Mouse (Mus musculus): ENCODE measurements at regions not wholly inside any gene's neighbourhood (a gene's known extent, or its start where the extent isn't known, plus 50 kb on each side); places are given as distances from the start of the nearest gene placed in this dataset.

DNA sequence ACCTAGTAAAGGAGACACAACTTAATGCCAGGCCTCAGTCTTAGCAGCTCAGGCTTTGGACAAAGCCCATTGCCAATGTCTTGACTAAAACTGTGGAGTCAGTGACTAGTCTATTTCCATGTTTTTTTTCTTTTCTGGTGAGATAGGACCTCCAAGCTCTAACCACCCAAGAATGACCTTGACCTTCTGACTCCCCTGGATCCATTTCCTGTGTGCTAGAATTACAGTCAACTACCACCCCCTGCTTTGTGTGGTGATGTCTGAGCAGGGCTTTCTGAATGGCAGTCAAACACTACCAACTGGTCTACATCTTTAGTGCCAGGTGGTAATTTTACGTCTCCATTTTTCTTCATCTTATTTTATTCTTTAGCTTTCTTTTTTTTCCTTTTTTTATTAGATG lies 51.3 kb upstream of the Rnf138rt1 start:
- DNase-seq (ENCODE audit: low read depth, low spot score): peak; percentile 67

DNA sequence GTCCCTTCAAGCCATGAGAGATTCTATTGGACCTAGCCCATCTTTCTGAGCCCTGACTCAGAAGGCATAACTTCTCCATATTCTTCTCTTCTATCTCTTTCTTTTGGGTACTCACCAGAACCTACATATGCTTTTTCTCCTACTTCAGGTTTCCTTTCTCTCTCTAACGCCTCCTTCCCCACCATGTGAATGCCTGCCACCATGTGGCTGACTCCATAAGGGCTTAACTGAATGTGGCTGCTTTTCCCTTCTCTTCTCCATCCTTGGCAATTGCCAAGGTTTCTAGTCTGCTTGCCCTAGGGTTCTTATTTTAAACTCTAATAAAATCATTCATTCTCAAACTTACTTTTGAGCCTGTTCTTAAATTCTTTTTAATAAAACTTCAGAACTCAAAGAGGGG lies 53.7 kb upstream of the Rnf138rt1 start:
- DNase-seq (ENCODE audit: low read depth, low spot score): no peak

DNA sequence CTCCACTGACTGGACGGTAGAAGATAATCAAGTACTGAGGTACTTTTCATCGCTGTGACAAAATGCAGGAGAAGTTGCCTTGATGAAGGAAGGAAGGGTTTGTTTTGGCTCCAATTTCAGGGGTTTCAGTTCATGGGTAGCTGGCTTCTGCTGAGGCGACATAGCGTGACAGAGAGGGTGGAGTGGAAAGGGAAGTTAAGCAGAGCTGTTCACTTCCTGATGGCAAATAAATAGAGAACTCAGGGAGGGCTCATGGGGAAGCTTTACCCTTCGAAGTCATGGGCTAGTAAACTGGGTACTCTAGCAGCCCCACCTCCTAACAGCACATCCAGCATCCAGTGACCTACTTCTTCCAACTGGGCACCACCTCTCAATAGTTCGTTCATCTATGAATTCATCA lies 61.2 kb upstream of the Rnf138rt1 start:
- no peak for DNase-seq (ENCODE audit: low read depth, low spot score)

DNA sequence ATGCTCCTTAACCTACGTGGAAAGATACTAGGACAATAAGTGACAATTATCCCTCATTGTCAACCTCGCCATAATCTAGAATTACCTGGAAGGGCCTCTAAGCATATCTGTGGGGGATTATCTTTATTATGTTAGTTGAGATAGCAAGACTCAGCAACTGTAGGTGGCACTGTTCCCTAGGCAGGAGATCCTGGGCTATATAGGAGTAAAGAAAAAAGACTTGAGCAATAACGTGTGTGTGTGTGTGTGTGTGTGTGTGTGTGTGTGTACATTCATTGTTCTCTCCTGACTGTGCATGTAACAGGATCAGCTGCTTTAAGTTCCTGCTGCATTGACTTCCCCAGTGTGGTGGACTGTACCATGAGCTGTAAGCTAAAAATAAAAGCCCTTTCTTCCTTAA lies 66.3 kb upstream of the Rnf138rt1 start:
- no peak for DNase-seq (ENCODE audit: low read depth, low spot score)

DNA sequence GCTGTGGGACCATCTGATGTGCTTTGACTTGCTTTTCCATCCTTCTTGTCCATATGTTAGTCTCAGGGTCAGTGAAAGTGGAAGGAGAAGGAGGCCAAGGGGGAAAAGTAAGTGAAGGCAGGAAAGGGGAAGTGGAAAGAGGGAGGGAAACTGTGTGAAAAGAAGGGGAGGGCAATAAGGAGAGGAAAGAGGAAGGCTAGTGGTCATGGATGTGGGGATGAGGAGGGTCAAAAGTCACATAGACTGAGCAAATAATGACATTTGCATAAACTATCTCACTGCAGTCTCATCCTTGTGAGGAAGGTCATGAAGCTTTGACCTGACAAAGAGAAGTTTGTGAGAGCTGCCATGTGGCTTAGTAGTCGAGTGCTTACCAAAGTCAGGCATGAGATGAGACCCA lies 63.4 kb upstream of the Ap1s2 start:
- no peak for DNase-seq (ENCODE audit: low read depth, low spot score)

DNA sequence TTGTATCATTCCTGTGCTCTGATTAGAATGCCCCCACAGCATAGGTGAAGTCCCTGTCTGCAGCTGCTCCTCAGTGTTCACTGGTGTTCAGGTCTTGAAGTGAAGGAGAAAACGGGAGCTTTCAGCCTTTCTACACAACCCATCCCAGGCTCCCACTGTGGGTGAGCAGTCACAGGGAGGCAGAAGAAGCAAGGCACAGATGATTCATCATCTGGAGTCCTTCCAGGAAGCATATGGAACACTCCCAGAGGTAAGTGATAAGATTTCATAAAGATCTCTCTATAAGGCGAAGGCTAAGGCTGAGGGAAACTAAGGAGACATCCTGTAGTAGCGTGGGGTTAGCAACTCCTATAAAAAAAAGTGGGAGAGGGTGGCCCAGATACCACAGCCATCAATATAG lies 61.9 kb upstream of the Ap1s2 start:
- no peak for DNase-seq (ENCODE audit: low read depth, low spot score)

DNA sequence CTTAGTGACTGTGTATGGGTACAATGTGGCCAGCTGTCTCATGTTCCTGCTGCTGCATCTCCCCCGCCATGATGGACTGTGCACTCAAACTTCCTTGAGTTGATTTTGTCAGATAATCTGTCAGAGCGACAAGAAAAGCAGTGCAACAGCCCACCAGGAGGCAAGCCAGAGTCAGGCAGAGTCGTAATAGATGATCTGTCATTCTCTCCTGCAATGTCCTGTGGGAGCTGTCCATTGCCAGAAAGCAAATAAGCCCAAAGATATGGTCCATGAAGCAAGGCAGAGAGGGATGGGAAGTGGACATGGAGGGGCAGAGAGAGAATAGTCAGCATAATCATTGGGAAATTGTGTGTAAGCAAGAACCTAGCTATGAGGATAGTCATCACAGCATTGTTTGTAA lies 61.2 kb upstream of the Ap1s2 start:
- no peak for DNase-seq (ENCODE audit: low read depth, low spot score)

DNA sequence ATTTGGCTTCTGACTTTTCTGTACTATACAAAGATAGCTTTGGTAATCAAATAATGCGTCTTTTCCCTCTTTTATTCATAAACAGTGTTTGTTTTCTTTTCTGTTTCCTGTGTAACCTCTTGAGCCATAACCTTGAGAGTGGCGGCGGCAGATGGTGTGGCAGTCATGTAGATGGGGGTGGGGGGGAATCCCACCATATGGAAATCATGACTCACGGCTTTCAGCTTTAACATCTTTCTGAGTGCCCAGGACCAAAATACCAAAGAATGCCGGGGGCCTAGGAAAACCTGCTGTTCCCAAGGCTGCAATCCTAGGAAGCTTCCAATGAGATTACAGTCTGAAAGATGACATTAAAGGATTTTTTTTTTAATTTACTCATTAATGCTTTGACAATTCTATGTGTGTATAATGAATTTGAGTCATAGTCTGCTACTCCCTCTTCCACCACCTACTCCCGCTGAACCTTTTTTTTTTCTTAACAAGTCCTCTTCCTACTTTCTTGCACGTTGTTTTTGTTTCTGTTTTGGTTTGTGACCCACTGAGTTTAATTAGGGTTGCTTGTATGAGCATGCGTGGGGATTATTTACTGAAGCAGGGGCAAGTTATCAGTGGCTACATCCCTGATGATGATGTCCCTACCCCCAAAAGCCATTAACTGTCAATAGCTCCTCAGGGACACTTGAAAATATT lies 60.2 kb upstream of the Ap1s2 start:
- DNase-seq (ENCODE audit: low read depth, low spot score): no peak

DNA sequence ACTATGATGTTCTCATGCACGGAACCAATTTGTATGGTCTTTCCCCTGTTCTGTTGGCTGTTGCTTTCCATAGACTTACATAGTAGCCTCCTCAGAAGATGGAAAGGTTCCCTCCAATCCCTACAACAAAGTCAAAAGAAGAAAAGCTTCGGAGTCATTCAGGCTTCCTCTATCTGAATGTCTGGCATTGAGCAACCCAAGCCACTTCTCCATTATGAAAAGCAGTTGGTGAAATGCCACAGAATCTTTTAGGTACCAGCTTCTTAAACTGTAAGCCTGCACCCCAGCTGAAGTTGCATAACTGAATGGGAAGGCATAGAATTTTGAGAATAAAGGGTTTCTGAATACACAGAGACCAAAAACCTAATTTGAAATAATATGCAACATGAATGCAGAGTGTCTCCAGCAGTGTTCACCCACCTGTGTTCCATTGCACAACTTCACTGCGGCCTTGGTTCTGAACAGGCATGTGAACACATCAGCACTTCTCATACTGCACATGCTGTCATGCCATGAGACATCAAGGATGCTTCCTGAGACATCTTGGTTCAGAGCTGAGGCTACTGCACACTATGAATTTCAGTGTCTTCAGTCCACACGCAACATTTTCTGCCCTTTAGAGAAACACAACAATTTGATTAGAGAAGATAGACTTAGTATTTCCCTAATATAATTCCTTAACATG lies 57.8 kb upstream of the Ap1s2 start:
- DNase-seq (ENCODE audit: low read depth, low spot score): no peak

DNA sequence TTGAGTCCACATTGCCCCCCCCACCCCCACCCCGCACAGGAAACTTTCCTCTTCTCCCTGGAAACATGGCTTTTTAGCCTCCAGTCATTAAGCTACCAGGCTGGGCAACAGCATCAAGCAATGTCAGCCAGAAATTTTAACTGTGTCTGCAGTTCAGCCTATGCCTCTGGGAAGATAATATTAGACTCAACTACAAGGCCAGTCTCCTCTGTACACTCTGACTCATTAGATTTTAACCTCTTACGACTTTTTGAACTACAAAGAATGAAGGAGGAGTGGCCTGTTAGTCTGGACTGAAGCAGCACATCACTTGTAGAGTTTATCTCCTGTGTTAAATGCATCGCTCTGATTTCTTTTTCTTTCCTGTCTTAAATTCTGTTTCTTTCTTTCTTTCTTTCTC lies 50.3 kb upstream of the Ap1s2 start:
- DNase-seq (ENCODE audit: low read depth, low spot score): no peak

All from R1 (cell line).